Mouse (Mus musculus): ENCODE results near the gene Pbxip1. TPM values are rescaled to one million over a fixed set of nuclear protein-coding genes. Genes with fewer than 3 reads are reported as not detected.

The Pbxip1 gene
- 10.2 TPM in 2 replicates for polyA plus RNA-seq (2015; fragmentation: Nextera tagmentation; extraction: Ambion mirVana)

DNA sequence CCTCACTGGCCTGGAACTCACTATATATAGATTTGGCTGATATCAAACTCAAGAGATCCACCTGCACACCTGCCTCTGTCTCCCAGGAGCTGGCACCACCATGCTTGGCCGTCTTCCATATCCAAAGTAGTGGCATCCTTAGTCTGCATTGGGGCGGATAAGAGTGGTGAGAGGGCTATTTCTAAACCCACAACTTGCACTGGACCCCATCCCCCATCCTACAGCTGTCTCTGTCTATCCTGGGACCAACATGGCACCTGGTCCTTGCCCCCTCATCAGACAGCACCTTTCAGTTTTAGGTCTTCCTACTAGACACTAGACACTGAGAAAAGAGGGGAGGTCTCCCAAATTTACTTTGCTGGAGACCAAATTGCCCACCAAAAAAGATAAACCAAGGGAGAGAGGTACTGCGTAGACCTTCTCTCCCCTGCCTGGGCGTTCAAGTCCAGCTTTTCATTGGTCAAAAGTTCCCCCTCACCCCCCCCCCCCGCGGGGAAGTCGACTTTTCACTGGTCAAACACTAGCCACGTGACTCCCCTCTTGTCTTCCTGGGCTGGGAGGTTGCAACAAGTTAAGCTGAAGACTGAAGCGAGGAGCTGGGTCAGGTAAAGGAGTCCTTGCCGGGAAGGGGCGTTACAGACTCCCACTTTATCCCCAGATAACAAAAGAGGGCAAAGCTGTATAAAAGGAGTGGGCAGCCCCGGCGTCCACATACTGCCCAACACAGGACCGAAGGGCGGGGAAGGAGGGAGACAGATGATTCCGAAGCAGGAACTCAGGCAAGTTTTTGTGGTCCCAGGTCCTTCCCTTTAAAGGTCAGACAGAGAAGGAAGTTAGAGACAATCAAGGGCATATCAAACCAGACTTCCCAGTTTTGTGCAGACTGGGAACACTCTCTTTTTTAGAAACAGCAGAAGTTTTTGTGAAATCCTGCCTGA, at the start of gene Pbxip1:
Gene Pbxip1 (plus strand): TSS at position 531 of the 938 bp plus-strand sequence.
- Histone ChIP-seq H3K9ac (peak within 1 kb of the TSS; percentile 61), H3K4me1 (peaks cover 41% of the 10 kb centered on the region), H3K4me3 (peak within 1 kb of the TSS; percentile 37), H3K36me3 (ENCODE audit: poor library complexity, severe bottlenecking) (peaks cover 27% of the 10 kb centered on the region), H3K4me2 (peak within 1 kb of the TSS; percentile 63), H3K27me3 (no peaks in the 10 kb centered on the region), H3K9me3 (replicated peaks) (no peaks in the 10 kb centered on the region), H3K27ac (peak within 1 kb of the TSS; percentile 35; the same call in 1 of the 2 replicates)
- peak; percentile 56 for ATAC-seq
- WGBS = 3% methylated on average over 16 of the region's 16 CpGs

DNA sequence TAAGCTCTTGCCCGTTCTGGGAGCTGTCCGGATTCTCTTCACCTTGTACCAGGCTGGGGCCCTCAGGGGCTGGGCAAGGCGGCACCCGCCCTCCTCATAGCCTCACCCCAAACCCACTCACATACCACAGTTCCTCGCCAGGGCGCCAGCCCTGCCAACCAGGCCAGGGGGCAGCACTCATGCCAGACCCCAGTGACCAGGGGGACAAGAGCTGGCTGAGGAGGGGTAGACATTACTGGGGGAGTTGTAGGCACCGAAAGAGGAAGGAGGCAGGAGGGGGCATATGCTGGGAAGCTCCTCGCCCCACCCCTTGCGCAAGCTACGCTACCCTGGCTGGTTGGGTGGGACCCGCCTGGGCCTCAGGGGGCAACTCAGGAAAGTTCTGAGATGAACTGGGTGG, 48.9 kb upstream of the Pbxip1 start:
- Histone ChIP-seq H3K9ac (no peak overlapping the region), H3K27ac (no peak overlapping the region), H3K4me3 (no peak overlapping the region)

DNA sequence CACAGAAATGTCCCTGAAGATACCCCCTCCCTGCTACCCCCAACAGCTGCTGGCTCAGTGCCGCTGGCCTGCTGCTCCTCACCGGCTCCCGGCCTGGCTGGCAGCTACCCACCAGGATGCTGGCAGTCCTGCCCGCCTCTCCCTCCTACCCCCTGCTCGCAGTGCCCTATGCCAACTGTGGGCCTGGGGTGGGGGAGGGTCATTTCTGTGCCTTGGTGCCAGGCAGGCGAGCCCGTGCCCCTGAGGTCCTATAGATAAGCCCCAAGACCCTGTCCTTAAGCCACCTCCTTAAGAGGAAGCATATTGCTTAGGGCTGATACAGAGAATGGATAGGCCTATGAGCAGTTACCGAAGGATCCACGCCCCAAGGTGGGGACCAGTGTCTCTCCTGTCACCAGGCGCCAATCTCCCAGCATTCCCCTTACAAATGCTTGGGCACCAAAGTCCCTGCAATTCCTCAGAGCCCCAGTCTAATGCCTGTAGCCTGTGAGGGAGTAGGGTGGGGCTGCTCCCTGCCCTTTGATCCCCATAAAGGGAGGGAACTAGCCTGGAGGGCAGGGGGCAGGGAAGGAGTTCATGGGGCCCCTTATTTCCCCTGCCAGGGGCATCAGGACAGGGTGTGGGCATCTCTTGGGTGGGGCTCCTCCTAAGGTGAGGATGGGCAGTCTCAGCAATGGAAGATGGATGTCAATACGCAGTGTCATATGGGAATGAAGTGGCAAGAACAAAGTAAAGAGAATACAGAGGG, 48.2 kb upstream of the Pbxip1 start:
- 78% methylated on average over 11 of the region's 11 CpGs for WGBS
- Histone ChIP-seq H3K36me3 (ENCODE audit: poor library complexity, severe bottlenecking) (no peaks in the 10 kb centered on the region), H3K9ac (no peak overlapping the region), H3K27ac (no peak overlapping the region), H3K4me2 (no peak overlapping the region), H3K27me3 (peaks cover 18% of the 10 kb centered on the region), H3K4me3 (no peak overlapping the region), H3K9me3 (replicated peaks) (no peaks in the 10 kb centered on the region), H3K4me1 (peaks cover 44% of the 10 kb centered on the region)
- ATAC-seq = peak; percentile 12; the same call in 1 of the 2 replicates

More for the DNA sequence above, 48.9 kb upstream of the Pbxip1 start:
- Histone ChIP-seq H3K27me3 (peaks cover 13% of the 10 kb centered on the region), H3K4me1 (peaks cover 39% of the 10 kb centered on the region), H3K9me3 (replicated peaks) (no peaks in the 10 kb centered on the region), H3K4me2 (no peak overlapping the region), H3K36me3 (ENCODE audit: poor library complexity, severe bottlenecking) (no peaks in the 10 kb centered on the region)
- no peak for ATAC-seq
- 72% methylated on average over 11 of the region's 11 CpGs for WGBS

DNA sequence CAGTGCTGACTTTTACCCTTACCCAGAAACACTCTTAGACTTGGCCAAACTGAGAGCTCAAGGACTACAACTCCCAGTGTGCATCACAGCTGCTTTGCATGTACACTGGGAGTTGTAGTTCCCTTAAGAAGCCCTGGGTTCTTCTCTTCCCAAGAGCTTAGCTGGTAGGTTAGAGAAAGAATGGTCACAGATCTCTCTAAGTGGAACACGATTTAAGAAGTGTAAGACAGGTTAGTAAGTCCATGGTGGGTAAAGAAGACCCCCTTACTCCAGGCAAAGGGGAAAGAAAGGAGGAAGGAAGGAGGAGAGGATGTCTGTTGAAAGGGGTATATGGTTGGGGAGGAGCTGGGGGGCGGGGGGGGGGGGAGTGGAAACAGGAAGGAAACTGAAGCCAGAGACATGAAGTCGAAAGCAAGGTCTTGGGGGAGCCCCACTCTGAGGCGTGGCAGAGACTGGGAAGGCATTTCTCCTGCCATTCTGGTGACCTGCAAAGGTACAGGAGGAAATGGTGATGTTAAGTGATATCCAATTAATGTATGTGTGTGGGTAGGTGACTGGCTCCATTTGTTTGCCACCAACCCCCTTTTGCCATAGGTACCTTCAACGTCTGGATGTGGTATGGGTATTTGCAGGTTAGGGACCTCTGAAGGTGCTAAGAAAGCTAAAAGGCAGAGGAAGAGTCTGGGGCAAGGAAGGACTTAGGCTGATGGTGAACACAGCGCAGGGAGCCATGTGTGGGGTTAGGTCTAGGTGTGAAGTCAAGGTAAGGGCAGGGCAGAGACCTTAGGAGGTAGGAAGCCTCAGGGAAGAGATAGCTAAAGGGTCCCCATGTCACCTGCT, 47.4 kb upstream of the Pbxip1 start:
- Histone ChIP-seq H3K27me3 (peaks cover 18% of the 10 kb centered on the region), H3K4me3 (no peak overlapping the region), H3K9ac (no peak overlapping the region), H3K27ac (no peak overlapping the region), H3K36me3 (ENCODE audit: poor library complexity, severe bottlenecking) (no peaks in the 10 kb centered on the region), H3K4me1 (peaks cover 49% of the 10 kb centered on the region), H3K9me3 (replicated peaks) (no peaks in the 10 kb centered on the region), H3K4me2 (no peak overlapping the region)
- 71% methylated on average over 6 of the region's 6 CpGs for WGBS
- peak; percentile 7; the same call in 1 of the 2 replicates for ATAC-seq

DNA sequence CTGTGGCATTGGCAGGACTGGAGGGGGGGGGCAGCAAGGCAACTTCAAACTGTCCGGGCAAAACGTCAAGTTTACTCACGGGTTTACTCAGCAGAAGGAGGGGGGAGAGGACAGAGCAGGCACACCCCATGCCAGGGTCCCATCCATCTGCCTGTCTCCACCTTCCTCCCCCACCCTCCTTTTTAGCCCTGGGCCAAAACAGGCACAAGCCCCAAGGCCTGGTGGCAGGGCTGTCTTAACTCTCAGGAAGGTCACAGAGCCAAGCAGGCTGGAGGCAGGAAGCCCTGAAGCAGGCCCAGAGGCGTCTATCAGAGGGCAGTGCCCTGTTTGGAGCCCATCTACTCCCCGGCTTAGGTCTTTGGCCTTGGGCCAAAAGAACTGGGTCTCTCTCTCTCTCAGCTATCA, 46.4 kb upstream of the Pbxip1 start:
- H3K9ac ChIP-seq = no peak overlapping the region
- WGBS = 48% methylated on average over 5 of the region's 5 CpGs
- H3K9me3 ChIP-seq (replicated peaks) = no peaks in the 10 kb centered on the region
- H3K27me3 ChIP-seq = peaks cover 21% of the 10 kb centered on the region
- H3K4me3 ChIP-seq = no peak overlapping the region
- H3K36me3 ChIP-seq (ENCODE audit: poor library complexity, severe bottlenecking) = no peaks in the 10 kb centered on the region
- H3K4me2 ChIP-seq = no peak overlapping the region
- no peak overlapping the region for H3K27ac ChIP-seq
- ATAC-seq = no peak
- H3K4me1 ChIP-seq = peaks cover 54% of the 10 kb centered on the region

DNA sequence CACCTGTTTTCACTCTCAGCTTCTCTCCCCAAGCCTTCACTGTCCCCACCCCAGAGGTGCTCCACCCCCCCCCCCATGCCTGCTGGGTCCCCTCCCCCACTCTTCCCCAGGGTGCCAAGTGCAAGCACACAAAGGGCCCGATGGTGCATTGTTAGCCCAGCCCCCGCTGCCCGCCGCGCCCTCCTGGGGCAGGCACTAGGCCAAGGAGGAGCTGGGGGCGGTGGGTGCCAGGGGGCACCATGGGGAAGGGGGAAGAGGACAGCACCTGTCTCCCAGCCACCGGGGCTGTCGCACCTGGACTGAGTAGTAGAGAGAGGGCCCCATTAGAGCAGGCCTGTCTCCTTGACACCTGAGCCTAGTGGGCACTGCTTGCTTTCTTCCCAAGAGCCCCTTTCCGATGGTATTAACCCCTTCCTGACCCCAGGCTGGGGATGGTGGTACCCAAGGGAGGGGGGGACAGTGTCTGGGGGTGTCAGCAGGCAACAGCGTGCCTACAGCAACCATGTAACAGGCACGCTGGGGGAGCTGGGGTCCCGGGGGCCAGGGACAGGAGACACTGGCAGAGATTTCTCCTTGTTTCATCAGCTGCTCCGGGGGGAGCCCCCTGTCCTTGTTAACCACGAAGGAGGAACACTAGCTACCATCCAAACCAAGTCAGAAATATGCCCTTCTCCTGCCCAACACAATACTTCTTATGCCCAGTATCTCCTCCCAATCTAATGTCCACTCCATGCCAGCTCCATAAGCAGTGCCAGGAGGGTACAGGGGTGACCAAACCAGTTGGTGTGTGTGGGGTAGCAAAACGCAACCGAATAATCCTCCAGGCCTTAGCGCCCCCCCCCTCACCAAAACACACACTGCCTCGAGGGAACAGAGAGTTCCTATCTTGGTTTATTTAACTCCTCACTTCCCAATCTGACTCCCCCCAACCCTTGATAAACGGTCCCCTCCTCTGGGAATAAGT, 45.5 kb upstream of the Pbxip1 start:
- peak overlapping the region; percentile 48 for H3K4me3 ChIP-seq
- ATAC-seq = no peak
- WGBS = 9% methylated on average over 19 of the region's 19 CpGs
- no peaks in the 10 kb centered on the region for H3K9me3 ChIP-seq (replicated peaks)
- no peak overlapping the region for H3K27ac ChIP-seq
- H3K4me2 ChIP-seq = peak overlapping the region; percentile 96
- peak overlapping the region; percentile 66 for H3K9ac ChIP-seq
- peaks cover 63% of the 10 kb centered on the region for H3K4me1 ChIP-seq
- peaks cover 24% of the 10 kb centered on the region for H3K27me3 ChIP-seq
- no peaks in the 10 kb centered on the region for H3K36me3 ChIP-seq (ENCODE audit: poor library complexity, severe bottlenecking)

DNA sequence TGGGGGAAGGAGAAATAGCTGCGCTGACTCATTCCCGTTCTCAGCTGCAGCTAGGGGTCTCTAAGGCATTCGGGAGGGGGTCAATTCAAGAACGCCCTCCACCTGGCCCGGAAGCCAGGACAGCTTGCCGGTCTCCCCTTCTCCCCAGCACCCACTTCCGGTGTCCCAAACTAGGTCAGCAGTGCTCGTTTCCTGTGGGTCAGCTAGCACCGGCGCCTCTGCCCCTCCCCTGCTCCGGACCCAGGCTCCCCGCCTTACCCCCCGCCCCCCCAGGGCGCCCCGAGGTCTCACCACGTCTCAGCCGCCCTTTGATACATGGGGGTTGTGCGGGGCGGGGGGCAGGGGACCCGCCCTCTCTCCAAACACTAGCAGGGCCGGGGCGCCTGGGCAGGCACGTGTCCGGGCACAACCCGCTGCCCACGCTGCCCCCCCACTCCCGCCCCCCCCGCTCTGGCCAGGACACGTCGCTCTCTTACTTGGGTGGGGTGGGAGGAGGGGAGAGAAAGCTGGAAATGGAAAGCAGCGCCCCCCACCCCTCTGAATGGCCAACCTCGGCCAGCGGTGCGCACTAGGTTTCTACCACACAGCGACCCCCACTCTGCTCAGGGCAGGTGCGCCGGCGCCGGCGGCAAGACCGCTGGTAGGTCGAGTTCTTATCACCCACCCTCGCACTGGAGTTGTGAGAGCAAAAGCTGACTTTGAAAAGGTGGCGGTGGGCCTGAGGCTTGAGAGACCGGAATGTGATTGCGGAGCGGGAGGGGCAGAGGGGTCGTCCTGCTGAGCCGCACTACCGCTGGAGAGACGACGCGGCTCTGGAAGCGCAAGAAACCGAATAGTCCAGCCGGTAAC, 44.6 kb upstream of the Pbxip1 start:
- H3K4me3 ChIP-seq = peak overlapping the region; percentile 48
- peak overlapping the region; percentile 66 for H3K9ac ChIP-seq
- ATAC-seq = no peak
- H3K4me1 ChIP-seq = peaks cover 71% of the 10 kb centered on the region
- H3K9me3 ChIP-seq (replicated peaks) = no peaks in the 10 kb centered on the region
- H3K36me3 ChIP-seq (ENCODE audit: poor library complexity, severe bottlenecking) = no peaks in the 10 kb centered on the region
- peaks cover 27% of the 10 kb centered on the region for H3K27me3 ChIP-seq
- no peak overlapping the region for H3K27ac ChIP-seq
- H3K4me2 ChIP-seq = peak overlapping the region; percentile 96
- under 1% methylated on average over 47 of the region's 56 CpGs for WGBS

DNA sequence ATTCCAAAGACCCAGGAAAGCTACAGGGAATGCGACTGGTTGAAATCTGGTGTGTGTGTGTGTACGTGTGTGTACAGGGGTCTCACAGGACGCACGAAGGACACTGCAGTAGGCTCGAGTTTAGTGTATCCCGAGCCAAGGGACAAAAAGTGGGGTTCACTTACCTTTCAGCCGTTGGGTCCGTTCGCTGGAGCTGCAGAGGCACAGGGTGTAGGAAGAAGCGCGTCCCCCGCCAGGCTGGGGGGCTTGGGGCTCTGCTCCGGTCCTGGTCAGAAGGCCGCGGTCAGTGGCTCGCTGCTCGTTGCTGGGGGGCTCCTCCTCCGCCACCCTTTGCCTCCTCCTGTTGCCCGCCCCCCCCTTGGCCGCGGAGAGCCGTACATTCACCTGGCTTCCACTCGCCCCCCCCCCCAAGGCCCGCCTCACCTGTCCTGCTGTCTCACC, 43.6 kb upstream of the Pbxip1 start:
- Histone ChIP-seq H3K4me3 (peak overlapping the region; percentile 48), H3K4me1 (peaks cover 70% of the 10 kb centered on the region), H3K36me3 (ENCODE audit: poor library complexity, severe bottlenecking) (no peaks in the 10 kb centered on the region), H3K27me3 (peaks cover 27% of the 10 kb centered on the region), H3K27ac (no peak overlapping the region), H3K9me3 (replicated peaks) (no peaks in the 10 kb centered on the region), H3K9ac (peak overlapping the region; percentile 66), H3K4me2 (peak overlapping the region; percentile 96)
- under 1% methylated on average over 16 of the region's 24 CpGs for WGBS
- no peak for ATAC-seq

DNA sequence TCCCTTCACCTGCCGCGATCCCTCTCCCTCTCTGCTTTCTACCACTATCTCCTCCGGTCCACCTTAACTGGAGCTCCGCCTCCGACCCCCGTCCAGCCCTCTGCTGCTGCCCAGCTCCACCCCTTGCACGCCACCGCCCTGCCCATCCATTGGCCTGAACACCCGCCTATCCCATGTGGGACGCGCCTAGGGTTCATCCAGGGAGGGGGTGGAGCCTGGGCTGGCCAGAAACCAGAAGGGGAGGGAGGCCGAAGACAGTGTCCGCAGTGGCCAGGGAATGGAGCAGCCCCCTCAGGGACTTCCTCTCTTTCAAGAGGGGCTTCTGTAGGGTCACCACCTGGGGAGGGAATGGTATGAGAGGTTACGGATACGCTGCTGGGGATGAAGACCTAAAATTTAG, 42.9 kb upstream of the Pbxip1 start:
- ATAC-seq = peak; percentile 94
- Histone ChIP-seq H3K4me2 (peak overlapping the region; percentile 96), H3K9me3 (replicated peaks) (no peaks in the 10 kb centered on the region), H3K4me1 (peaks cover 66% of the 10 kb centered on the region), H3K4me3 (peak overlapping the region; percentile 48), H3K27ac (peak overlapping the region; percentile 60), H3K27me3 (peaks cover 27% of the 10 kb centered on the region), H3K9ac (peak overlapping the region; percentile 63), H3K36me3 (ENCODE audit: poor library complexity, severe bottlenecking) (no peaks in the 10 kb centered on the region)
- 1% methylated on average over 15 of the region's 15 CpGs for WGBS
